Mouse (Mus musculus): ENCODE results near the gene Cfd. TPM values are rescaled to one million over a fixed set of nuclear protein-coding genes. Genes with fewer than 3 reads are reported as not detected.
A peak's percentile ranks its signal among the peaks of the same experiment; 100 is the strongest.

The Cfd gene
- polyA plus RNA-seq, 1 experiment = 48.6 TPM

DNA sequence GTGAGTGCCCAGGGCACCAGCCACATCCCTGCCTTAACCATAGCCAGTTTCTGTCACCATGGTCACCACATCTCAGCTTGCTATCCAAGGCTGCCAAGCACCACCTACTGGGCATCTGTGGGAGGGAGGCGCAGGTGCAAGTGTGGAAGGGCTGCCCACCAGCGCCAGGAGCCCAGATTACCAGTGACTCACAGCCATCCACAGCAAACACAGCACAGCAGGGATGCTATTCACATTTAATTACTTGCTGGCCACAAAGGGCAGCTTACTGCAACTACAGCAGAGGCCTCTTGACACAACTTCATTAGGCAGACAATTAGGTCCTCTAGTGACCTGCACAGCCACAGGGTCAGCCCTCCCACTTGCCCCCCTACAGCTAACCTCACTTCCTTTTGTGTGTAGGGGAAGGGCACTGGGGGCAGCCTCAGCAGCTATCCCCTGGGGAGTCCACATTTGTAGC is 10.3 kb downstream of the Cfd start:
- no peak for TF ChIP-seq CTCF (IDR thresholded peaks at IDR 0.05; ENCODE audit: extremely low read depth, insufficient read length, insufficient replicate concordance, low read depth, low read length)
- no peak for TF ChIP-seq POLR2A (IDR thresholded peaks at IDR 0.05; ENCODE audit: low read depth, low read length)
- 68% methylated on average over 2 of the region's 2 CpGs for WGBS
- H3K27me3 ChIP-seq (ENCODE audit: control insufficient read depth, insufficient read depth, low read length) = no peaks in the 10 kb centered on the region
- peaks cover 22% of the 10 kb centered on the region for H3K36me3 ChIP-seq (ENCODE audit: control insufficient read depth, insufficient read depth, low read length)
- peaks cover 9% of the 10 kb centered on the region for H3K4me1 ChIP-seq (ENCODE audit: control insufficient read depth, insufficient read depth, insufficient read length, low read length)
- H3K27ac ChIP-seq (ENCODE audit: insufficient read depth, low read depth, low read length) = no peak overlapping the region
- H3K4me3 ChIP-seq (ENCODE audit: low read depth, low read length) = no peak overlapping the region

- Histone ChIP-seq H3K4me3 (ENCODE audit: low read depth, low read length) (no peak overlapping the region), H3K36me3 (ENCODE audit: control insufficient read depth, insufficient read depth, low read length) (peaks cover 20% of the 10 kb centered on the region), H3K4me1 (ENCODE audit: control insufficient read depth, insufficient read depth, insufficient read length, low read length) (no peaks in the 10 kb centered on the region), H3K27me3 (ENCODE audit: control insufficient read depth, insufficient read depth, low read length) (no peaks in the 10 kb centered on the region), H3K27ac (ENCODE audit: insufficient read depth, low read depth, low read length) (no peak overlapping the region)
- 97% methylated on average over 9 of the region's 9 CpGs for WGBS
- TF ChIP-seq POLR2A (IDR thresholded peaks at IDR 0.05; ENCODE audit: low read depth, low read length) (no peak), CTCF (IDR thresholded peaks at IDR 0.05; ENCODE audit: extremely low read depth, insufficient read length, insufficient replicate concordance, low read depth, low read length) (no peak)
Observed at GRCm38 (mm10) chr10:79906712-79907111, 16.1 kb downstream of the Cfd start.

GRCm38 (mm10) chr10:79907415-79907814 is 16.8 kb downstream of the Cfd start:
- H3K4me3 ChIP-seq (ENCODE audit: low read depth, low read length) = no peak overlapping the region
- no peak for TF ChIP-seq CTCF (IDR thresholded peaks at IDR 0.05; ENCODE audit: extremely low read depth, insufficient read length, insufficient replicate concordance, low read depth, low read length)
- TF ChIP-seq POLR2A (IDR thresholded peaks at IDR 0.05; ENCODE audit: low read depth, low read length) = no peak
- no peaks in the 10 kb centered on the region for H3K27me3 ChIP-seq (ENCODE audit: control insufficient read depth, insufficient read depth, low read length)
- 93% methylated on average over 10 of the region's 10 CpGs for WGBS
- no peaks in the 10 kb centered on the region for H3K4me1 ChIP-seq (ENCODE audit: control insufficient read depth, insufficient read depth, insufficient read length, low read length)
- no peak overlapping the region for H3K27ac ChIP-seq (ENCODE audit: insufficient read depth, low read depth, low read length)
- H3K36me3 ChIP-seq (ENCODE audit: control insufficient read depth, insufficient read depth, low read length) = peaks cover 21% of the 10 kb centered on the region

- peak within 1 kb of the TSS; percentile 98 for H3K27ac ChIP-seq (ENCODE audit: insufficient read depth, low read depth, low read length)
- H3K4me3 ChIP-seq (ENCODE audit: low read depth, low read length) = peak within 1 kb of the TSS; percentile 98
- H3K36me3 ChIP-seq (ENCODE audit: control insufficient read depth, insufficient read depth, low read length) = peaks cover 14% of the 10 kb centered on the region
- no peaks in the 10 kb centered on the region for H3K27me3 ChIP-seq (ENCODE audit: control insufficient read depth, insufficient read depth, low read length)
- H3K4me1 ChIP-seq (ENCODE audit: control insufficient read depth, insufficient read depth, insufficient read length, low read length) = no peaks in the 10 kb centered on the region
- under 1% methylated on average over 52 of the region's 52 CpGs for WGBS
- no peak; the same call in none of the 2 replicates for TF ChIP-seq POLR2A (IDR thresholded peaks at IDR 0.05; ENCODE audit: low read depth, low read length)
Observed at GRCm38 (mm10) chr10:79908167-79909091, 17.8 kb downstream of the Cfd start, which contains the start of gene Med16. Gene Med16, minus strand, starts transcription at chr10:79908923.

GRCm38 (mm10) chr10:79909092-79909922 is 18.7 kb downstream of the Cfd start:
- Histone ChIP-seq H3K27me3 (ENCODE audit: control insufficient read depth, insufficient read depth, low read length) (no peaks in the 10 kb centered on the region), H3K4me3 (ENCODE audit: low read depth, low read length) (no peak overlapping the region), H3K27ac (ENCODE audit: insufficient read depth, low read depth, low read length) (peak overlapping the region; percentile 8; the same call in 1 of the 2 replicates), H3K4me1 (ENCODE audit: control insufficient read depth, insufficient read depth, insufficient read length, low read length) (peaks cover 2% of the 10 kb centered on the region; the same call in 1 of the 2 replicates), H3K36me3 (ENCODE audit: control insufficient read depth, insufficient read depth, low read length) (peaks cover 14% of the 10 kb centered on the region)
- TF ChIP-seq POLR2A (IDR thresholded peaks at IDR 0.05; ENCODE audit: low read depth, low read length) = no peak
- no peak for TF ChIP-seq CTCF (IDR thresholded peaks at IDR 0.05; ENCODE audit: extremely low read depth, insufficient read length, insufficient replicate concordance, low read depth, low read length)
- 21% methylated on average over 14 of the region's 14 CpGs for WGBS

DNA sequence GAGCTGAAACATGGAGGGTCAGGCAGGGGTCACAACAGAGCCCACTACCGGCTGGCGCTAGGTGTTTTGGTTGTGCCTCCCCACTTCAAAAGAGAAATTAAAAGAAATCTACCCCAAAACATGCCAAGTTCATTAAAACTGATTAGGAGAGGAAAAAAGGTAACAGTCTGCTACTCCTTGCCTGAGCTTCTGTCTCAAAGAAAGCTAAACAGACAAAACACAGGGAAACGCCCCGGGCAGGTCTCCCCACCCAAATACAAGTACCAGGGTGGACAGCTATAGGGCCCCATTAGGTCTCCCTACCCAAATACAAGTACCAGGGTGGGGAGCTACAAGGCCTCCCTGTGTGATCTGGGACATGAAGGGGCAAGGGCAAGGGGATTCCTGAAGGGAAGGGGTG is 19.9 kb downstream of the Cfd start, which contains the start of gene Gm26602:
Gene Gm26602, plus strand, starts transcription at position 301 of the 400 bp plus-strand sequence.
- 98% methylated on average over 4 of the region's 4 CpGs for WGBS
- Histone ChIP-seq H3K36me3 (ENCODE audit: control insufficient read depth, insufficient read depth, low read length) (peaks cover 8% of the 10 kb centered on the region), H3K4me1 (ENCODE audit: control insufficient read depth, insufficient read depth, insufficient read length, low read length) (peaks cover 11% of the 10 kb centered on the region), H3K27me3 (ENCODE audit: control insufficient read depth, insufficient read depth, low read length) (no peaks in the 10 kb centered on the region), H3K4me3 (ENCODE audit: low read depth, low read length) (no peak within 1 kb of the TSS), H3K27ac (ENCODE audit: insufficient read depth, low read depth, low read length) (no peak within 1 kb of the TSS)
- no peak for TF ChIP-seq CTCF (IDR thresholded peaks at IDR 0.05; ENCODE audit: extremely low read depth, insufficient read length, insufficient replicate concordance, low read depth, low read length)
- TF ChIP-seq POLR2A (IDR thresholded peaks at IDR 0.05; ENCODE audit: low read depth, low read length) = no peak

Measured in small intestine, adult 2 months (tissue).